Mouse (Mus musculus) stomach, embryonic 16.5 days (tissue): ENCODE measurements at regions not wholly inside any gene's neighbourhood (a gene's known extent, or its start where the extent isn't known, plus 50 kb on each side); places are given as distances from the start of the nearest gene placed in this dataset.

ENCODE experiments used
- ATAC-seq: fragments of 200-750 bp; cut with Nextera tagmentation; 2 replicates; pipeline ENCODE4 v1.8.0; 2017; ENCODE audit warnings: moderate number of reproducible peaks, moderate TSS enrichment; ENCODE audit not compliant: insufficient read depth, low FRiP score
- H3K27ac ChIP-seq: fragments of 300-500 bp; sonication (generic); 2 replicates; pipeline ENCODE4 v1.5.1; 2014; ENCODE audit warnings: low read length
- H3K27me3 ChIP-seq: fragments of 300-500 bp; sonication (generic); 2 replicates; pipeline ENCODE4 v1.6.1; 2014; ENCODE audit warnings: low read length, control low read depth, mixed read lengths; ENCODE audit not compliant: control insufficient read depth, insufficient read depth
- H3K36me3 ChIP-seq: fragments of 300-500 bp; sonication (generic); 2 replicates; pipeline ENCODE4 v1.6.1; 2014; ENCODE audit warnings: low read length; ENCODE audit not compliant: control insufficient read depth, insufficient read depth
- H3K4me1 ChIP-seq: fragments of 300-500 bp; sonication (generic); 2 replicates; pipeline ENCODE4 v1.6.1; 2014; ENCODE audit warnings: low read length, control low read depth, mixed read lengths; ENCODE audit not compliant: control insufficient read depth, insufficient read depth
- H3K4me2 ChIP-seq: fragments of 300-500 bp; sonication (generic); 2 replicates; pipeline ENCODE4 v1.6.1; 2014; ENCODE audit warnings: low read depth, low read length, mixed read lengths
- H3K4me3 ChIP-seq: fragments of 300-500 bp; sonication (generic); replicated peaks from 2 replicates; pipeline ENCODE4 v1.5.1; 2014; ENCODE audit warnings: mild to moderate bottlenecking, low read length
- H3K9ac ChIP-seq: fragments of 300-500 bp; sonication (generic); 2 replicates; pipeline ENCODE4 v1.6.1; 2014; ENCODE audit warnings: low read length
- H3K9me3 ChIP-seq: fragments of 300-500 bp; sonication (generic); replicated peaks from 2 replicates; pipeline ENCODE4 v1.6.1; 2016; ENCODE audit warnings: low read length, control low read depth; ENCODE audit not compliant: control insufficient read depth
- WGBS: fragments of 180-500 bp; shearing (Covaris S2); extraction: QIAGEN DNeasy Blood & Tissue Kit; methylation state at CpG from one replicate; pipeline ENCODE4 v1.1.7; 2014; 5-methylcytosine and 5-hydroxymethylcytosine counted together

GRCm38 (mm10) chr13:105377038-105377437 is 66.4 kb upstream of the Htr1a start:
- Histone ChIP-seq H3K4me2 (no peak overlapping the region), H3K9me3 (no peaks in the 10 kb centered on the region), H3K27ac (no peak overlapping the region), H3K4me3 (no peak overlapping the region), H3K9ac (no peak overlapping the region), H3K27me3 (no peaks in the 10 kb centered on the region), H3K36me3 (no peaks in the 10 kb centered on the region), H3K4me1 (no peaks in the 10 kb centered on the region)
- peak; percentile 62; the same call in 1 of the 2 replicates for ATAC-seq
- 2% methylated on average over 2 of the region's 2 CpGs for WGBS

- 82% methylated on average over 9 of the region's 9 CpGs for WGBS
- ATAC-seq = no peak
- Histone ChIP-seq H3K4me2 (no peak overlapping the region), H3K27ac (no peak overlapping the region), H3K4me1 (no peaks in the 10 kb centered on the region), H3K4me3 (no peak overlapping the region), H3K9me3 (no peaks in the 10 kb centered on the region), H3K9ac (no peak overlapping the region), H3K36me3 (no peaks in the 10 kb centered on the region), H3K27me3 (no peaks in the 10 kb centered on the region)
Measured at GRCm38 (mm10) chr13:105378587-105378986, 64.9 kb upstream of the Htr1a start.

- Histone ChIP-seq H3K27ac (no peak overlapping the region), H3K4me2 (no peak overlapping the region), H3K4me1 (no peaks in the 10 kb centered on the region), H3K27me3 (no peaks in the 10 kb centered on the region), H3K9ac (no peak overlapping the region), H3K9me3 (no peaks in the 10 kb centered on the region), H3K4me3 (no peak overlapping the region), H3K36me3 (no peaks in the 10 kb centered on the region)
- 50% methylated on average over 4 of the region's 4 CpGs for WGBS
- ATAC-seq = no peak
Measured at GRCm38 (mm10) chr13:105387016-105387772, 56.2 kb upstream of the Htr1a start.
